Mouse (Mus musculus): ENCODE data around the gene Serinc4.
"Not testable (repeated sequence)": the region's sequence is repeated elsewhere in the genome, so short reads cannot be mapped to it uniquely, and the experiment has no call there.

The Serinc4 gene

GRCm38 (mm10) chr2:121456692-121457642 is at the start of gene Serinc4:
Gene Serinc4, minus strand, starts transcription at chr2:121456781.
- peak; percentile 62 to 71 for DNase-seq (ENCODE audit: low read depth in 1 of 2, low spot score in 2 of 2)

- not testable (repeated sequence) for DNase-seq (ENCODE audit: low read depth in 1 of 2, low spot score in 2 of 2)
Observed at GRCm38 (mm10) chr2:121501550-121501949, 45.0 kb upstream of the Serinc4 start.

DNA sequence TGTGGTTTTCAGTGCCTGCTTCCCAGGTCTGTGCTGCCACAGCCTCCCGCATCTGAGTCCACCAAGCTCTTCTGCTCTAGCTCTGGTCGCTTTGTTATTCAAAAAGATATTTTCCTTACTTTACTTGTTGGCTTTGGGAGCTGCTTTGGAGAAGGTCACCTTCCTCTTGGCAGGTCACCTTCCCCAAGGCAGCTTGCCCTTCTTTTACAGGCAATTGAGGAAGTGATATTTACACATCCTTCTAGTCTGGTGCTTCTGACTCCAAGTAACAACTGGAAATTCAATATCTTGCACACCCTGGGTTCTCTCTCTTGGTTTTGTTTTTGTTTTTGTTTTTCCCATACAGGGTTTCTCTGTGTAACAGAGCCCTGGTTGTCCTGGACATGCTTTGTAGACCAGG is 27.8 kb upstream of the Serinc4 start:
- DNase-seq (ENCODE audit: low read depth in 1 of 2, low spot score in 2 of 2): not testable (repeated sequence)

- no peak for DNase-seq (ENCODE audit: low read depth in 1 of 2, low spot score in 2 of 2)
Observed at GRCm38 (mm10) chr2:121483576-121483975, 27.0 kb upstream of the Serinc4 start.

GRCm38 (mm10) chr2:121480916-121481315 is 24.3 kb upstream of the Serinc4 start:
- DNase-seq (ENCODE audit: low read depth in 1 of 2, low spot score in 2 of 2): not testable (repeated sequence)

GRCm38 (mm10) chr2:121480498-121480897 is 23.9 kb upstream of the Serinc4 start:
- DNase-seq (ENCODE audit: low read depth in 1 of 2, low spot score in 2 of 2): peak in 1 of 2 experiments; percentile 23

DNA sequence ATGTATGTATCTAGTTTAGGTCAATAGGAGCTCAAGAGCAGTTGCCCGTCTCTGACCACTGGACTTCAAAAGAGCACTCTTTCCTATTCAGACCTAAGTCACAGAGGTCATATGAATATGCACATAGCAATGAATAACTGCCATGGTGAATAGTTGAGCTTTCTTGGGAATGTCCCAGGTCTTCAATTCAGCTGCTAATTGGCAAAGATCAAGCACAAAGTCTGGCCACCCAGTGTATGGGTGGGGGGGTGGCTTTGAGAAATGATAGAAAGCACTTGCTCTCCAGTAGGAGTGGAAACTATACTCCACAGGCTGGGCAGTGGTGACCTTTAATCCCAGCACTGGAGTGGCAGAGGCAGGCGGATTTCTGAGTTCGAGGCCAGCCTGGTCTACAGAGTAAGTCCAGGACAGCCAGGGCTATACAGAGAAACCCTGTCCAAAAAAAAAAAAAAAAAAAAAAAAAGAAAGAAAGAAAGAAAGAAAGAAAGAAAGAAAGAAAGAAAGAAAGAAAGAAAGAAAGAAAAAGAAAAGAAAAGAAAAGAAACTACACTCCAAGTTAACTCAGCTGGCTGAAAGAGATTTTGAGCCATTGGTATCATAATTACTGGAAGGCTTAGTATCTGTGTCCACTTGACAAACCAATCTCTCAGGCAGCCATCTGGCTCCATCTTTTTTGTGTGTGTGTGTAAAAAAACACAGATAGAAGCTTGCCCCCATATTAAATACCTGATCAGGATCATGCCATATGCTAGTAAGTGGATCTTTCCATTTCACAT is 21.1 kb upstream of the Serinc4 start:
- no peak for DNase-seq (ENCODE audit: low read depth in 1 of 2, low spot score in 2 of 2)

GRCm38 (mm10) chr2:121475306-121475705 is 18.7 kb upstream of the Serinc4 start:
- not testable (repeated sequence) for DNase-seq (ENCODE audit: low read depth in 1 of 2, low spot score in 2 of 2)

DNA sequence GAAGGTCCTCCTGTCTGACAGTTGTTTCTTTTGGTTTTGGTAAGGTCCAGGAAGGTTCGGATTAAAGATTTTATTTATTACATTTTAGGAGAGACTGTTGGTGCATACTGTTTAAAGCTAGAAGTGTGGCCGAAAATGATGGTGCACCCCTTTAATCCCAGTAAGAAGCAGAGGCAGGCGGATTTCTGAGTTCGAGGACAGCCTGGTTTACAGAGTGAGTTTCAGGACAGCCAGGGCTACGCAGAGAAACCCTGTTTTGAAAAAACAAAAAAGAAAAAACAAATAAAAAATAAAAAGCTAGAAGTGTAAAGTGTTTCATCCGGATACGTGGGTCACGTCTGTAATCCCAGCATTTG is 17.6 kb upstream of the Serinc4 start:
- DNase-seq (ENCODE audit: low read depth in 1 of 2, low spot score in 2 of 2): no peak

GRCm38 (mm10) chr2:121473301-121474179 is 17.0 kb upstream of the Serinc4 start, which contains the start of gene Mfap1b:
Gene Mfap1b, minus strand, starts transcription at chr2:121474067.
- DNase-seq (ENCODE audit: low read depth in 1 of 2, low spot score in 2 of 2): peak; percentile 27 to 60

DNA sequence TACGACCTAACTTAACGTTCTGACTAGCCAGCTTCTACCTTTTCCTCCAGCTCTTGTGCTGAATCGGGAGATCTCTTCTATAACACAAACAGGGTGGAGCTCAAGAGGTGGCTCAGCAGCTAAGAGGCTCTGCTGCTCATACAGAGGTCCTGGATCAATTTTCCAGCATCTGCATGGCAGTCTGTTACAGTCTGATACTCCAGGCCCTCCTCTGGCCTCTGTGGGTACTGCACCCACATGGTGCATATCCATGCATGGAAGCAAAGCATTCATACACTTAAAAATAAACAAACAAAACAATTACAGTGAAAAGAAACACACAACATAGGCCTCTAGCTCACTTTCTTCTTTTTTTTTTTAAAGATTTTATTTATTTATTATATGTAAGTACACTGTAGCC is 16.2 kb upstream of the Serinc4 start:
- DNase-seq (ENCODE audit: low read depth in 1 of 2, low spot score in 2 of 2): not testable (repeated sequence)

DNA sequence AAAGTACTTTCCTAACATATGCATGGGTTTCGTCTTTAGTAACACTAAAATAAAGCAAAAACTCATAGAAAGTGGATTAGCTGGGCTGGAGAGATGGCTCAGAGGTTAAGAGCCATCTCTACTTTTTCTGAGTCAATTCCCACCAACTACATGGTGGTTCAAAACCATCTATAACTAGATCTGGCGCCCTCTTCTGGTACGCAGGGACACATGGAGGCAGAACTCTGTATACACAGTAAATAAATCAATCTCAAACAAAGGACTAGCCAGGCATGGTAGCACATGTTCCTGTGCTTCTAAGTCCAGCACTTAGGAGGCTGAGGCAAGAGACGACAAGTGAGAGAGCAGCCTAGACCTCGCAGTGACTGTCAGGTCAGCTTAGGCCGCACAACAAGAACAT is 12.4 kb upstream of the Serinc4 start:
- not testable (repeated sequence) for DNase-seq (ENCODE audit: low read depth in 1 of 2, low spot score in 2 of 2)

DNA sequence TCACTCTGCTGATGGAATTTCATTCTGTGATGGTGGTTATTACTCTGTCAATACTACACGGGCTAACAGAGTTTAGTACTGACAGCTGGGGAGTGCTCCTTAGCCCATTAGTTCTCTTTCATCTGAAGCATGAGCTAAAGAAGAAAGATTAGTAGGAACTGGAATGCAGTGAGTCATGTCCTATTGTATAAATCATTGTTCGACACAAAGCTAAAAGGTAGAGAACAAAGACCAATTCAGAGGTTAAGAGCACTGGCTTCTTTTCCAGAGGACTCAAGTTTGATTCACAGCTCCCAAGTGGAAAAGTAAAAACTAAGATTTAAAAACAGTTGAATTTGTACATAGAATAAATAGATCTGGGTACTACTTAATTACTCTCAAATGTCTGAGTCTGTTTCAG is 3.5 kb upstream of the Serinc4 start:
- no peak for DNase-seq (ENCODE audit: low read depth in 1 of 2, low spot score in 2 of 2)

- no peak for DNase-seq (ENCODE audit: low read depth in 1 of 2, low spot score in 2 of 2)
Observed at GRCm38 (mm10) chr2:121455534-121455933, 1.0 kb downstream of the Serinc4 start.

GRCm38 (mm10) chr2:121453917-121454316 is 2.7 kb downstream of the Serinc4 start:
- no peak for DNase-seq (ENCODE audit: low read depth in 1 of 2, low spot score in 2 of 2)

DNA sequence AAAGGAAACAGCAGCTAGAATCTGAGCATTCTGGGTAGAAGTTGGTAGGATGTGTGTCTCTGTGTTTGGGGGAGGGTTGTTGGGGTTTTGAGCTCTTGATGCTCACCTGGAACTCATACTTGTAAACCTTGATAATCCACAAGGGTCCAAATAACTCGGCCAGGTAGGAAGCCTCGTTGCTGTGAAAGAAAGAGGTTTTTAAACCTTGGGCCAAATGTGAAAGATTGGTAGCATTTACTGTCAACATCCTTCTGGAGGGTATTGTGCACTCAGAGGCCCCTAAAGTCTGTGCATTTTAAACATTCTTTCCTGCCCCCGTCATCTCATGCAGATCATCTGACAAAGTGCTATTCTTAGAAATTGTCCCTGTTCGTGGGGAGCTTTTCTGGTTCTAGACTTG is 3.6 kb downstream of the Serinc4 start, which contains the start of gene Hypk:
Hypk (plus strand) TSS at position 301 of the 400 bp plus-strand sequence.
- DNase-seq (ENCODE audit: low read depth in 1 of 2, low spot score in 2 of 2): no peak

DNA sequence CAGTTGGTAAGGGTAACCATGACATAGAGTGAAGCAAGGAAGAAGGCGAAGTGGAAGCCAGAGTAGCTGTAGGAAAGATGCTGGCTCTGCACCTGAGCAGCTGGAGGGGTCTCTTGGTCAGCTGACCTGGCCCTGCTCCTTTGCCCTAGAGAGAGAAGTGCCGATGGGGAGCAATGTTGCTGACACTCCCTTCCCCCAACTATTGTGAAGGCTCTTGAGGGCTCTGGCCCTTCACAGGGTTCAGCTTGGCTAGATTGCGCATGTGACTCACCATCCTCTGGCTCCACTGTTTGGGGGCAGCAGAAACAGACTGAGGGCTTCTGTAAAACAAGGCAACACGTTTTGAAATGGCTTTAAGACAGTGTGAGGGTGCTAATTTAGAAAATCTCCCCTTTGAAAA is 4.2 kb downstream of the Serinc4 start:
- DNase-seq (ENCODE audit: low read depth in 1 of 2, low spot score in 2 of 2): no peak

DNA sequence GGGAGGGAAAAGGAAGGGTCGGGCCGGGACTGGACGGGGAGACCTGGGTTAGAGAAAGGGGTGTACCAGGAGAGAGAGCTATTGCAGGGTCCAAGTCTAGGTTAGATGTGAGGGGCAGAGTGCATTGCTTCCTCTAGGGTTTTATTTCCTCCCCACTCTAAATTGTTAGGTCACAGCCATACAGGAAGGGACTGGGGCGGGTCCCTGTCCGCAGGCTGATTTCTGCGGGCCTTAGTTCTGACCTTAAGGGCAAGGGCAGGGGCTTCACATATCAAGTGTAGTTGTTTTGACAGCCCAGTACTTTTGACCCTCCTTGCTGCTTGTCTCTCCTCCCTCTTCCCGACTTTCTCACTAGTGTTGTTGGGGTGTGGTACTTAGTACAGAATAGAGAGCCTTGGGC is 6.5 kb downstream of the Serinc4 start:
- DNase-seq (ENCODE audit: low read depth in 1 of 2, low spot score in 2 of 2): no peak

GRCm38 (mm10) chr2:121449545-121450011 is 7.0 kb downstream of the Serinc4 start:
- no peak for DNase-seq (ENCODE audit: low read depth in 1 of 2, low spot score in 2 of 2)

DNA sequence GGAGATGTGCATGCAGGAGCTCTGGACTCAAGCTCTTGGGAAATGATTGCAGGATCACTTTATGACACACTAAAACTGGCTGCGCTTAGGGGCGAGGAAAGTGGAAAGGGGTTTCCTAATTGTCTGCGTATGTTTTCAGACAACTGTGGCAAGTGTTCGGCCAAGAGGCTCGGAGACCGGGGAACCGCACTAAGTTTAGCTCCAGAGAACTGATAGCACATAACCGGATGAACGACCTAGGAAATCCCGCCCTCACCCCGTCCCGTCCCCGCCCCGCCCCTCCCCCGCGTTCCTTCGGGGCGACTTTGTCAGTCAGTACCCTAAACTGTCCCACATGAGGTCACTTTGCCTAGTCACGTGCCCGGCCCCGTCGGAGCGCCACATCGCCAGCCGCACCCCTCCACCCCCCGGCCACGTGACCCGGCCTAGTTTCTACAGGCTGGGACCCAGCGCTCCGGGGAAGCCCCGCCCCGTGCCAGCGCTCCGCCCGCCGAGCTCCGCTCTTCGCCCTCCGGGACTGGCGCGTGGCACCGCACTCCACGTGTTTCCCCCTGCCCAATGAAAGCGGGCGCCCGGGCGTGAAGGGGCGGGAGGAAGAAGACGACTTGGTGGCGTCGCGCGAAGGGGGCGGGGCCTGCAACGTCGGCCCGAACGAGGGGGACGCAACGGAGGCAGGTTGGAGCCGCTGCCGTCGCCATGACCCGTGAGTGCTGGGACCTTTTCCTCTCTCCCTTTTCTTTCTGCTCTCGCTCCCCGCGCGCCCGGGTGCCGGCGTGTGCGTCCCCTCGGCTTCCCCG is 7.6 kb downstream of the Serinc4 start, which contains the start of gene Serf2:
Serf2 (plus strand) TSS at position 457 of the 797 bp plus-strand sequence.
- peak; percentile 99 to 100 for DNase-seq (ENCODE audit: low read depth in 1 of 2, low spot score in 2 of 2)
